Mouse (Mus musculus): ENCODE results near the gene Ttc32. TPM values are rescaled to one million over a fixed set of nuclear protein-coding genes. Genes with fewer than 3 reads are reported as not detected.
"Not testable (repeated sequence)": the region's sequence is repeated elsewhere in the genome, so short reads cannot be mapped to it uniquely, and the experiment has no call there.

Gene Ttc32
- polyA plus RNA-seq, 1 experiment from 2014 or later = 19.5 TPM

- no peak for DNase-seq (ENCODE audit: low spot score)
- ATAC-seq (ENCODE audit: low FRiP score, low TSS enrichment) = no peak
- Histone ChIP-seq H3K36me3 (ENCODE audit: control insufficient read depth, insufficient read depth, low read length) (no peaks in the 10 kb centered on the region), H3K27ac (replicated peaks) (no peak overlapping the region), H3K4me1 (replicated peaks; ENCODE audit: control insufficient read depth, insufficient read depth) (no peaks in the 10 kb centered on the region), H3K4me2 (replicated peaks; ENCODE audit: low read depth) (no peak overlapping the region), H3K27me3 (ENCODE audit: control insufficient read depth, insufficient read depth, low read length) (no peaks in the 10 kb centered on the region), H3K9me3 (ENCODE audit: control insufficient read depth, low read length) (no peaks in the 10 kb centered on the region), H3K4me3 (ENCODE audit: low read depth, low read length) (no peak overlapping the region), H3K9ac (ENCODE audit: low read length) (no peak overlapping the region)
- WGBS = 78% methylated on average over 13 of the region's 13 CpGs
- TF ChIP-seq CTCF (IDR thresholded peaks at IDR 0.05; ENCODE audit: low read depth) = no peak
- no peak for TF ChIP-seq EP300 (optimal IDR thresholded peaks at IDR 0.05)
Measured at GRCm38 (mm10) chr12:9024736-9025135, 5.1 kb upstream of the Ttc32 start.

- H3K9ac ChIP-seq (ENCODE audit: low read length) = no peak overlapping the region
- no peaks in the 10 kb centered on the region for H3K9me3 ChIP-seq (ENCODE audit: control insufficient read depth, low read length)
- H3K27me3 ChIP-seq (ENCODE audit: control insufficient read depth, insufficient read depth, low read length) = no peaks in the 10 kb centered on the region
- no peak for TF ChIP-seq EP300 (optimal IDR thresholded peaks at IDR 0.05)
- no peak for TF ChIP-seq CTCF (IDR thresholded peaks at IDR 0.05; ENCODE audit: low read depth)
- no peaks in the 10 kb centered on the region for H3K4me1 ChIP-seq (replicated peaks; ENCODE audit: control insufficient read depth, insufficient read depth)
- no peak overlapping the region for H3K4me2 ChIP-seq (replicated peaks; ENCODE audit: low read depth)
- DNase-seq (ENCODE audit: low spot score) (no peak), ATAC-seq (ENCODE audit: low FRiP score, low TSS enrichment) (no peak)
- H3K4me3 ChIP-seq (ENCODE audit: low read depth, low read length) = no peak overlapping the region
- no peaks in the 10 kb centered on the region for H3K36me3 ChIP-seq (ENCODE audit: control insufficient read depth, insufficient read depth, low read length)
- H3K27ac ChIP-seq (replicated peaks) = no peak overlapping the region
Measured at GRCm38 (mm10) chr12:9026843-9027242, 3.0 kb upstream of the Ttc32 start.

GRCm38 (mm10) chr12:9028816-9029215 lies 981 bp upstream of the Ttc32 start:
- not testable (repeated sequence) for H3K4me1 ChIP-seq (replicated peaks; ENCODE audit: control insufficient read depth, insufficient read depth); H3K36me3 ChIP-seq (ENCODE audit: control insufficient read depth, insufficient read depth, low read length); H3K4me2 ChIP-seq (replicated peaks; ENCODE audit: low read depth); ATAC-seq (ENCODE audit: low FRiP score, low TSS enrichment); H3K27me3 ChIP-seq (ENCODE audit: control insufficient read depth, insufficient read depth, low read length); H3K9ac ChIP-seq (ENCODE audit: low read length); DNase-seq (ENCODE audit: low spot score); H3K9me3 ChIP-seq (ENCODE audit: control insufficient read depth, low read length); H3K27ac ChIP-seq (replicated peaks); H3K4me3 ChIP-seq (ENCODE audit: low read depth, low read length)
- 87% methylated on average over 7 of the region's 7 CpGs for WGBS

DNA sequence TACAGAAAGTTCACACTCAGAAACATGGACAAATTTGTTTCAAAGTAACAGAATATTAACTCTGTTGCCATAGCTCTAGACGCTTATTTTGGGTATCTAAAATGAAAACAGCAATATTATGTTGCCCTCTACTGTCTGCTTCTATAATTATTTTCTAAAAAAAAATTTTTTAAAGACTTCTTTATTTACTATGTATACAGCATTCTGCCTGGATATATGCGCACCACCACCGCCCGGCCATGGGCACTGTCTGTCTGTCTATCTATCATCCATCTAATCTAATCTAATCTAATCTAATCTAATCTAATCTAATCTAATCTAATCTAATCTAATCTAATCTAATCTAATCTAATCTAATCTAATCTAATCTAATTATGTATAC lies 300 bp upstream of the Ttc32 start:
- H3K4me3 ChIP-seq (ENCODE audit: low read depth, low read length) = peak overlapping the region; percentile 58
- no peaks in the 10 kb centered on the region for H3K9me3 ChIP-seq (ENCODE audit: control insufficient read depth, low read length)
- ATAC-seq (ENCODE audit: low FRiP score, low TSS enrichment) (peak; percentile 28), DNase-seq (ENCODE audit: low spot score) (no peak)
- H3K4me1 ChIP-seq (replicated peaks; ENCODE audit: control insufficient read depth, insufficient read depth) = no peaks in the 10 kb centered on the region
- peak overlapping the region; percentile 98; the same call in 1 of the 2 replicates for H3K27ac ChIP-seq (replicated peaks)
- 26% methylated on average over 4 of the region's 4 CpGs for WGBS
- no peaks in the 10 kb centered on the region for H3K36me3 ChIP-seq (ENCODE audit: control insufficient read depth, insufficient read depth, low read length)
- no peaks in the 10 kb centered on the region for H3K27me3 ChIP-seq (ENCODE audit: control insufficient read depth, insufficient read depth, low read length)
- TF ChIP-seq CTCF (IDR thresholded peaks at IDR 0.05; ENCODE audit: low read depth) = peak; percentile 37; the same call in 1 of the 2 replicates
- no peak for TF ChIP-seq EP300 (optimal IDR thresholded peaks at IDR 0.05)
- peak overlapping the region; percentile 69; the same call in 1 of the 2 replicates for H3K4me2 ChIP-seq (replicated peaks; ENCODE audit: low read depth)
- no peak overlapping the region for H3K9ac ChIP-seq (ENCODE audit: low read length)

- H3K9ac ChIP-seq (ENCODE audit: low read length) = peak overlapping the region; percentile 86; the same call in 1 of the 2 replicates
- no peaks in the 10 kb centered on the region for H3K9me3 ChIP-seq (ENCODE audit: control insufficient read depth, low read length)
- peak overlapping the region; percentile 58; the same call in 1 of the 2 replicates for H3K4me3 ChIP-seq (ENCODE audit: low read depth, low read length)
- no peak for TF ChIP-seq EP300 (optimal IDR thresholded peaks at IDR 0.05)
- no peak for TF ChIP-seq CTCF (IDR thresholded peaks at IDR 0.05; ENCODE audit: low read depth)
- no peak overlapping the region for H3K27ac ChIP-seq (replicated peaks)
- ATAC-seq (ENCODE audit: low FRiP score, low TSS enrichment) (no peak), DNase-seq (ENCODE audit: low spot score) (no peak)
- WGBS = 52% methylated on average over 8 of the region's 8 CpGs
- no peaks in the 10 kb centered on the region for H3K4me1 ChIP-seq (replicated peaks; ENCODE audit: control insufficient read depth, insufficient read depth)
- H3K4me2 ChIP-seq (replicated peaks; ENCODE audit: low read depth) = peak overlapping the region; percentile 69
- no peaks in the 10 kb centered on the region for H3K36me3 ChIP-seq (ENCODE audit: control insufficient read depth, insufficient read depth, low read length)
- H3K27me3 ChIP-seq (ENCODE audit: control insufficient read depth, insufficient read depth, low read length) = no peaks in the 10 kb centered on the region
Measured at GRCm38 (mm10) chr12:9031166-9031565, 1.4 kb downstream of the Ttc32 start.

- DNase-seq (ENCODE audit: low spot score) = no peak
- Histone ChIP-seq H3K4me1 (replicated peaks; ENCODE audit: control insufficient read depth, insufficient read depth) (no peaks in the 10 kb centered on the region), H3K9me3 (ENCODE audit: control insufficient read depth, low read length) (no peaks in the 10 kb centered on the region), H3K36me3 (ENCODE audit: control insufficient read depth, insufficient read depth, low read length) (no peaks in the 10 kb centered on the region), H3K4me3 (ENCODE audit: low read depth, low read length) (no peak overlapping the region), H3K27me3 (ENCODE audit: control insufficient read depth, insufficient read depth, low read length) (no peaks in the 10 kb centered on the region), H3K9ac (ENCODE audit: low read length) (no peak overlapping the region), H3K4me2 (replicated peaks; ENCODE audit: low read depth) (no peak overlapping the region), H3K27ac (replicated peaks) (no peak overlapping the region)
- TF ChIP-seq CTCF (IDR thresholded peaks at IDR 0.05; ENCODE audit: low read depth) (peak; percentile 45), EP300 (optimal IDR thresholded peaks at IDR 0.05) (no peak)
- ATAC-seq (ENCODE audit: low FRiP score, low TSS enrichment) = no peak
Measured at GRCm38 (mm10) chr12:9033140-9033539, 3.3 kb downstream of the Ttc32 start.

Data from stomach, postnatal 0 days (tissue).